Mouse (Mus musculus) layer of hippocampus, adult 18-20 months (tissue): ENCODE measurements around the gene Fam89a. TPM values are rescaled to one million over a fixed set of nuclear protein-coding genes. Genes with fewer than 3 reads are reported as not detected.
A peak's percentile ranks its signal among the peaks of the same experiment; 100 is the strongest.

Experiments used
- DNase-seq, 2 experiments: peaks; one replicate each; pipeline ENCODE4 v3.0.0; 2022; ENCODE audit warnings: low spot score in 2 of 2
- total RNA-seq, 2 experiments: library from RNA; stranded (reverse); gene quantifications; 2 replicates each; pipeline ENCODE4 v1.2.3; 2021

Fam89a gene
- total RNA-seq, 2 experiments from 2014 or later, result 1.0 to 1.1 TPM

- peak in 1 of 2 experiments; percentile 17 for DNase-seq
These were observed 2.6 kb upstream of the Fam89a start for GRCm38 (mm10) chr8:124754101-124754791.

- no peak for DNase-seq
These were observed 762 bp upstream of the Fam89a start for GRCm38 (mm10) chr8:124752325-124752862.

- no peak for DNase-seq
These were observed 441 bp downstream of the Fam89a start for GRCm38 (mm10) chr8:124751191-124751590.

- DNase-seq, result no peak
These were observed 5.0 kb downstream of the Fam89a start for GRCm38 (mm10) chr8:124746661-124747060.

- no peak for DNase-seq
These were observed 12.4 kb downstream of the Fam89a start for GRCm38 (mm10) chr8:124739268-124739667.

GRCm38 (mm10) chr8:124735371-124735911 is 16.2 kb downstream of the Fam89a start:
- DNase-seq, result no peak

GRCm38 (mm10) chr8:124732828-124733227 is 18.8 kb downstream of the Fam89a start:
- no peak for DNase-seq

- no peak for DNase-seq
These were observed 27.3 kb downstream of the Fam89a start for GRCm38 (mm10) chr8:124724301-124724700.

GRCm38 (mm10) chr8:124721862-124722515 is 29.6 kb downstream of the Fam89a start, which contains the start of the genes Ttc13 and Arv1:
TSS of gene Ttc13 (minus strand) at chr8:124721983.
TSS of gene Arv1 (plus strand) at chr8:124722139.
- DNase-seq, result peak; percentile 96 to 97

GRCm38 (mm10) chr8:124720938-124721861 is 30.4 kb downstream of the Fam89a start:
- DNase-seq, result peak in 1 of 2 experiments; percentile 17

GRCm38 (mm10) chr8:124720133-124720532 is 31.5 kb downstream of the Fam89a start:
- no peak for DNase-seq

- no peak for DNase-seq
These were observed 35.9 kb downstream of the Fam89a start for GRCm38 (mm10) chr8:124715736-124716135.

GRCm38 (mm10) chr8:124713207-124713606 is 38.4 kb downstream of the Fam89a start:
- no peak for DNase-seq

- no peak for DNase-seq
These were observed 45.8 kb downstream of the Fam89a start for GRCm38 (mm10) chr8:124705823-124706222.

GRCm38 (mm10) chr8:124704376-124704775 is 47.3 kb downstream of the Fam89a start:
- no peak for DNase-seq

GRCm38 (mm10) chr8:124703526-124703925 is 48.1 kb downstream of the Fam89a start:
- DNase-seq, result no peak

GRCm38 (mm10) chr8:124702183-124702582 is 49.4 kb downstream of the Fam89a start:
- no peak for DNase-seq

GRCm38 (mm10) chr8:124701023-124701422 is 50.6 kb downstream of the Fam89a start:
- DNase-seq, result no peak

GRCm38 (mm10) chr8:124700271-124700670 is 51.4 kb downstream of the Fam89a start:
- DNase-seq, result no peak

- no peak for DNase-seq
These were observed 56.1 kb downstream of the Fam89a start for GRCm38 (mm10) chr8:124695424-124696100.
